Mouse (Mus musculus) left cerebral cortex, adult 2 months (tissue): ENCODE results near the gene Cebpb. TPM values are rescaled to one million over a fixed set of nuclear protein-coding genes. Genes with fewer than 3 reads are reported as not detected.

Source experiments
- DNase-seq, 2 experiments: peaks; one replicate each; pipeline ENCODE4 v3.0.0; 2021 to 2022; ENCODE audit warnings: low spot score in 2 of 2, mixed read lengths in 1 of 2; ENCODE audit errors: extremely low spot score in 1 of 2
- H3K27ac ChIP-seq: fragments of 200-600 bp; 2 replicates; pipeline ENCODE4 v1.8.1; 2022
- H3K4me3 ChIP-seq: fragments of 200-600 bp; 2 replicates; pipeline ENCODE4 v1.8.1; 2022
- CTCF ChIP-seq: fragments of 200-600 bp; IDR thresholded peaks from 2 replicates; pipeline ENCODE4 v1.8.1; 2022; ENCODE audit warnings: antibody characterized with exemption, mild to moderate bottlenecking, moderate library complexity
- intact Hi-C: fragments of 180-260 bp; cut with DNase I; formaldehyde crosslinking; loops from one replicate; pipeline ENCODE4 v1.15.1; 2025
- total RNA-seq, 2 experiments: library from RNA; stranded (reverse); gene quantifications; 2 replicates each; pipeline ENCODE4 v1.2.3; 2021

Cebpb gene
- total RNA-seq, 2 experiments from 2014 or later: 15.1 to 19.2 TPM

GRCm38 (mm10) chr2:167656629-167657478 is 31.9 kb upstream of the Cebpb start:
- intact Hi-C loops: no loop called here

GRCm38 (mm10) chr2:167657973-167658372 is 30.7 kb upstream of the Cebpb start:
- no peak overlapping the region for H3K4me3 ChIP-seq
- no peak for TF ChIP-seq CTCF
- H3K27ac ChIP-seq: no peak overlapping the region
- DNase-seq: no peak
- intact Hi-C loops: no loop called here

More at GRCm38 (mm10) chr2:167656629-167657478, 31.9 kb upstream of the Cebpb start:
- TF ChIP-seq CTCF: no peak
- peak overlapping the region; percentile 69 for H3K27ac ChIP-seq
- DNase-seq: no peak
- no peak overlapping the region for H3K4me3 ChIP-seq

- no peak for DNase-seq
- no peak overlapping the region for H3K4me3 ChIP-seq
- no peak for TF ChIP-seq CTCF
- intact Hi-C loops: no loop called here
- no peak overlapping the region for H3K27ac ChIP-seq
Measured at GRCm38 (mm10) chr2:167658712-167659111, 30.0 kb upstream of the Cebpb start.

GRCm38 (mm10) chr2:167659177-167659846 is 29.4 kb upstream of the Cebpb start:
- H3K4me3 ChIP-seq: peak overlapping the region; percentile 87
- no peak for TF ChIP-seq CTCF
- intact Hi-C loops: no loop called here
- peak overlapping the region; percentile 20; the same call in 1 of the 2 replicates for H3K27ac ChIP-seq
- DNase-seq: no peak

- intact Hi-C loops: loop anchor here (2.0 kb wide), 1 partner anchor 25 kb away; no protein-coding TSS in a partner anchor
- H3K27ac ChIP-seq: peak overlapping the region; percentile 89
- no peak for TF ChIP-seq CTCF
- DNase-seq: peak in 1 of 2 experiments; percentile 66
- peak overlapping the region; percentile 87 for H3K4me3 ChIP-seq
Measured at GRCm38 (mm10) chr2:167659847-167660610, 28.7 kb upstream of the Cebpb start.

GRCm38 (mm10) chr2:167660611-167660971 is 28.1 kb upstream of the Cebpb start:
- no peak for TF ChIP-seq CTCF
- DNase-seq: no peak
- Histone ChIP-seq H3K4me3 (peak overlapping the region; percentile 87), H3K27ac (peak overlapping the region; percentile 89)
- intact Hi-C loops: loop anchor here (2.0 kb wide), 1 partner anchor 26 kb away; no protein-coding TSS in a partner anchor

GRCm38 (mm10) chr2:167661270-167662203 is 27.2 kb upstream of the Cebpb start, which contains the start of gene Gm20431:
Gene Gm20431, minus strand, starts transcription at chr2:167661496.
- peak within 1 kb of the TSS; percentile 89 for H3K27ac ChIP-seq
- DNase-seq: peak; percentile 95 to 97
- intact Hi-C loops: loop anchor here (2.0 kb wide), 1 partner anchor 27 kb away; no protein-coding TSS in a partner anchor
- no peak for TF ChIP-seq CTCF
- H3K4me3 ChIP-seq: peak within 1 kb of the TSS; percentile 87

GRCm38 (mm10) chr2:167662713-167663112 is 26.0 kb upstream of the Cebpb start:
- no peak overlapping the region for H3K27ac ChIP-seq
- intact Hi-C loops: no loop called here
- DNase-seq: no peak
- H3K4me3 ChIP-seq: no peak overlapping the region
- no peak for TF ChIP-seq CTCF

- DNase-seq: no peak
- no peak for TF ChIP-seq CTCF
- Histone ChIP-seq H3K4me3 (no peak overlapping the region), H3K27ac (no peak overlapping the region)
- intact Hi-C loops: no loop called here
Measured at GRCm38 (mm10) chr2:167665972-167666713, 22.6 kb upstream of the Cebpb start.

GRCm38 (mm10) chr2:167668426-167668825 is 20.3 kb upstream of the Cebpb start:
- intact Hi-C loops: no loop called here
- Histone ChIP-seq H3K27ac (no peak overlapping the region), H3K4me3 (no peak overlapping the region)
- DNase-seq: no peak
- TF ChIP-seq CTCF: no peak
